Mouse (Mus musculus) cerebellum, postnatal 4 days (tissue): ENCODE data around the gene Hoxc9.

Source experiments
- DNase-seq, 2 experiments: peaks; one replicate each; pipeline ENCODE4 v3.0.0; 2022; ENCODE audit warnings: low spot score in 2 of 2, mixed read lengths in 1 of 2

Hoxc9 gene

DNA sequence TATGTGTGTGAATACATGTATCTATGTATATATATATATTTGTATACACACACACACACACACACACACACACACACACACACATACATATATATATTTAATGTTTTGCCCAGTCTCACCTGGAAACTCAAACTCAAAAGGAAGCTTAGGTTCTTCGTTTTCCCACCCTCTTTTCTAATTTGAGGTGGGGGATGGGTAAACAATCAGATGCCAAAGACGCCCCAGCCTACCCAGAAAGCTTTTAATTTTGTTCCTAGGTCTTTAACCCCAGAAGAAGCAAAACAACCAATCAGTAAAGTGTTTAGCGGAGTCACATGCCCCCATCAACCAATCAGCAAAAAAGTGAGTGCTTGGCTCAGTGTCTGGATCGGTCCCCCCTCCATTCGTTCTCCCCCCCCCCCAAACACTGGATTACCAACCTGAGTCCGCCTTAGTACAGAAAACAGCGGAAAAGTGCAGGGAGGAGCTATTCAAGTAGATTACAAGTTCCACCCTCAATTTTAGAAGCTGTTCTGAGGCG lies 44.7 kb downstream of the Hoxc9 start:
- no peak for DNase-seq

GRCm38 (mm10) chr15:103021544-103021943 lies 45.3 kb downstream of the Hoxc9 start:
- DNase-seq: no peak

DNA sequence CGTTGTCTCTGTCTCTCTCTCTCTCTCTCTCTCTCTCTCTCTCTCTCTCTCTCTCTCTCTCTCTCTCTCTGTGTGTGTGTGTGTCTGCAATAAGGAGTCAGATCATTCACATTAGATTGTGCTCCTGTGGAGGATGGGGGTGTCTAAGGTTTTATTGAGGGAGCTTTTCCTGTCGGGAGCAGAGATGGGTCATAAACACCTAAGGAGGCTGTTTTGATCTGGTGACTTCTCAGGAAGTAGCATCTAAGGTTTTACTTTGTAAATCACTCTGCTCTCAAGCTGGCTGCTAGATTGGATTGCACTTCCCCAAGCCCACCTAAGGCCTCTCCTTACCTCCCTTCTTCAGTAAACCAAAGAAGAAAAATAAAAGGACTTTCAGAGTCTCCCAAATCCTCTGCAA lies 47.9 kb downstream of the Hoxc9 start:
- no peak for DNase-seq

DNA sequence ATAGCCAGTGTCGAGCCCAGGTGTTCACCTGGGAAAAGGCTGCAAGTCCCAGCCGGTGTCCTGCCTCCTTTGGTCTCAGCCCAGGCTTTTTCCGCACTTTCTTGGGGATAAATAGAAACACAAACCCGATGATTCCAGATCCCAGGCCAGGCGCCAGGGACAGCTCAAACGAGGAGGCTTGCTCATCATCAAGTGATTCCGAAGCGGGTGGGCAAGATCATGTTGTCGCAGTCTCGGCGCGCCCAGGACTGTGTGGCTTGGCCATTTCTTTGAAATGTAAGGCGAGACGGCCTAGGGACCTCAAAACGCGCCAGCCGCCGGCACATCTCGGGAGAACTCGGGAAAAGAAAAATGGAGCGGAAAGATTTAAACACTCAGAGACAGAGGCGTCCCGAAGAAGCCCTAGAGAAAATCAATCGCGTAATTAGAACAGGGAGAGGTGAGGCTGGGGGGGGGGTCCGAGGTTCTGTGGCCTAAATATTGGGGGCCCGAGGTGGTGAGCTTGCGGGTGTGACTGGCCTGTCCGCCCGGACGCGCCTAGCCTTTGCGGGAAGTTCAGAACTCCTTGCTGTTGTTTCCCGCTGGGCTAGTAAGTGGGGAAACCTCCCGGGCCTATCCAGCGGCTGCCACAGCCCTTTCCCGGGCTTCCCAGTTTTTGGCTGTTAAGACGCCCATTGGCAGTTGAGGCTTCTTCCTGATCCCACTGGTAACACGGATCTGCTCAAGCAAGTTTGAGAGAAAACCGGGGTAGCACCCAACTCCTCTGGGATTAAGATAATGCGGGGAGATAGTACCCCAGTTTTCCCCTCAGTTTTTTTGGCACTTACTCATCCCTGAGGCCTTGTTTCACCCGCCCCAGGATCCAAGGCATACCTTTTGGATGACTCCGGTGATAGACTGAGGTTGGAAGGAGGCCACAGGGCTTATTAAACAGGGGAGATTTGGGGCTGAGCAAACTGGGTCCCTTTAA lies 51.3 kb downstream of the Hoxc9 start:
- no peak for DNase-seq

GRCm38 (mm10) chr15:103028916-103029512 lies 52.8 kb downstream of the Hoxc9 start:
- DNase-seq: no peak

DNA sequence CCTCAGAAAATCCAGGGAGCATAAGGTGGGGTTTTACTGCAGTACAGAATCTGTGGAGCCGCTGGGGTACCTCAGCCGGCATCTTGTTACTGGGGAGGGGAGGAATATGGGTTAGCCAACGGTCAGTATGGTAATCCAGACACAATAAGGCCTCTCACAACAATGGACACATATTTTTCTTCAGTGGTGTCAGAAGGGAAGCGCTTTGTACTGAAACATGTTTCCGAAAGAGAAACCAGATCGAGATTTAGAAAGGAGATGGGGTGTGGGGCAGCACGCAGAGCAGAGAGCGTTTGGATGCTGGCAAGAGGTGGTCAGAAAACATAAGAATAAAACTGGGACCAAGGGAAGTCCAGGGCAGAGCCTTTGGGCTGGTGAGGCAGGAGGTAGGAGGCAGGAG lies 53.9 kb downstream of the Hoxc9 start:
- DNase-seq: no peak

- DNase-seq: no peak
These were observed 55.9 kb downstream of the Hoxc9 start for GRCm38 (mm10) chr15:103032167-103032566.

- no peak for DNase-seq
These were observed 56.7 kb downstream of the Hoxc9 start for GRCm38 (mm10) chr15:103032646-103033575.

GRCm38 (mm10) chr15:103034043-103034806 lies 58.0 kb downstream of the Hoxc9 start:
- no peak for DNase-seq
